Comparison of ENCODE assay signal across 39 mouse cellular contexts in the genomic region with DNA sequence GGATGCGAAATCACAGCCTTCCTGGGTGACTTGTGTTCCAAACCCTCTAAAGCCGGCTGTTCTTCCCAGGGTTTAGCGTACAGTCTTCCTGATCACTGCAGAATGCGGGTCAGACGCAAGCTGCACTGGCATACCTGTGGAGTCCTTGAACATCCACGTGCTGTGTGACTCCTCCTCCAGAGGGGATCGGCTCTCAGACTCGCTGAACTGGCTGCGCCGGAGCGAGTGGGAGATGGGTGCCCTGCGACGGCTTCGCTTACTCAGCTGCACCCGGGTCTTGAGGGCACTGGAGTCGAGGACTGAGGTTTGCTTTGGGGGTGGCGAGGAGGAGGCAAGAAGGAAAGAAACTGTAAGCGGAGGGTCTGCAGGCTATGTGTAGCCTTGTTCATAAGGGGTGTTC. TPM values are rescaled to one million over a fixed set of nuclear protein-coding genes. Genes with fewer than 3 reads are reported as not detected.
"Had no signal": no experiment of that assay in that cellular context is flagged by ENCODE, and none has a peak within 500 bp of the region (broad histone marks: within the 10 kb centered on the region; RNA-seq: fewer than 3 reads in every experiment).

No protein-coding gene starts in this region.

- H3K27ac ChIP-seq: heart, adult 2 months; heart, embryonic 13.5 days; heart, embryonic 15.5 days; hindbrain, embryonic 13.5 days; hindbrain, embryonic 15.5 days; hindbrain, postnatal 0 days; limb, embryonic 13.5 days had no signal

- H3K4me3 ChIP-seq: heart, adult 2 months; heart, embryonic 13.5 days; heart, embryonic 15.5 days; hindbrain, embryonic 13.5 days; hindbrain, embryonic 15.5 days; limb, embryonic 13.5 days had no signal

- DNase-seq: forebrain, postnatal 0 days; gastrocnemius, postnatal 14 days; gastrocnemius, postnatal 36 days; heart, adult 11 months; heart, adult 2 months; heart, postnatal 14 days; heart, postnatal 36 days; kidney, adult 11 months; kidney, adult 2 months; kidney, postnatal 14 days; kidney, postnatal 36 days; layer of hippocampus, adult 9-11 months; layer of hippocampus, postnatal 36 days; left cerebral cortex, postnatal 4 days had no signal

- H3K4me1 ChIP-seq: hindbrain, embryonic 15.5 days; limb, embryonic 13.5 days had no signal

- H3K27me3 ChIP-seq: heart, embryonic 13.5 days; heart, embryonic 15.5 days; hindbrain, embryonic 13.5 days; hindbrain, embryonic 15.5 days; limb, embryonic 13.5 days had no signal

- H3K36me3 ChIP-seq: hindbrain, embryonic 13.5 days; hindbrain, embryonic 15.5 days had no signal

- H3K4me2 ChIP-seq: heart, embryonic 11.5 days; heart, embryonic 13.5 days; heart, embryonic 15.5 days; hindbrain, embryonic 13.5 days; hindbrain, embryonic 15.5 days; limb, embryonic 13.5 days had no signal

- ATAC-seq: forebrain, postnatal 0 days; hindbrain, postnatal 0 days; intestine, embryonic 16.5 days had no signal

- H3K9ac ChIP-seq: forebrain, postnatal 0 days; heart, embryonic 13.5 days; heart, embryonic 15.5 days; hindbrain, embryonic 13.5 days; hindbrain, embryonic 15.5 days; limb, embryonic 13.5 days had no signal

- H3K9me3 ChIP-seq: heart, embryonic 13.5 days; heart, embryonic 15.5 days; hindbrain, embryonic 13.5 days; hindbrain, embryonic 15.5 days; limb, embryonic 13.5 days had no signal

RNA-seq across cellular contexts. Expression of gene Crybb3, which starts 14.1 kb away (rescaled TPM):
- total RNA-seq: hematopoietic stem cell, adult 5-6 weeks had no signal

RNA-seq across cellular contexts. Expression of gene Crybb2, which starts 25.5 kb away (rescaled TPM):
- total RNA-seq: forebrain, postnatal 0 days; gastrocnemius, adult 18-20 months; gastrocnemius, adult 8-10 months; gastrocnemius, postnatal 14 days; gastrocnemius, postnatal 36 days; heart, adult 2 months; heart, postnatal 14 days; heart, postnatal 36 days; hematopoietic stem cell, adult 5-6 weeks; hindbrain, postnatal 0 days; layer of hippocampus, adult 18-20 months; layer of hippocampus, adult 8-10 months; layer of hippocampus, postnatal 14 days; layer of hippocampus, postnatal 36 days; left cerebral cortex, adult 18-20 months; left cerebral cortex, adult 8-10 months; left cerebral cortex, postnatal 10 days; left cerebral cortex, postnatal 25 days; left cerebral cortex, postnatal 4 days had no signal
- polyA plus RNA-seq: forebrain, postnatal 0 days; gonadal fat pad, adult 2 months; heart, adult 2 months; heart, embryonic 11.5 days; heart, embryonic 13.5 days; heart, embryonic 15.5 days; heart, postnatal 0 days; hindbrain, embryonic 11.5 days; hindbrain, embryonic 13.5 days; hindbrain, embryonic 15.5 days; hindbrain, postnatal 0 days; intestine, embryonic 14.5 days; intestine, embryonic 16.5 days; kidney, adult 2 months; kidney, embryonic 14.5 days; kidney, embryonic 16.5 days; limb, embryonic 11.5 days; limb, embryonic 13.5 days had no signal
